Mouse (Mus musculus) hindbrain, embryonic 15.5 days (tissue): ENCODE measurements at regions not wholly inside any gene's neighbourhood (a gene's known extent, or its start where the extent isn't known, plus 50 kb on each side); places are given as distances from the start of the nearest gene placed in this dataset.

ENCODE experiments used
- ATAC-seq: fragments of 200-750 bp; cut with Nextera tagmentation; 2 replicates; pipeline ENCODE4 v1.8.0; 2017; ENCODE audit warnings: low read depth, moderate number of reproducible peaks, moderate TSS enrichment; ENCODE audit not compliant: low FRiP score
- H3K27ac ChIP-seq: fragments of 300-500 bp; sonication (generic); replicated peaks from 2 replicates; pipeline ENCODE4 v1.5.1; 2015; ENCODE audit warnings: mild to moderate bottlenecking, inconsistent platforms
- H3K27me3 ChIP-seq: fragments of 300-500 bp; sonication (generic); 2 replicates; pipeline ENCODE4 v1.6.1; 2015; ENCODE audit warnings: control low read depth, inconsistent platforms
- H3K36me3 ChIP-seq: fragments of 300-500 bp; sonication (generic); 2 replicates; pipeline ENCODE4 v1.6.1; 2015; ENCODE audit warnings: control low read depth, inconsistent platforms
- H3K4me1 ChIP-seq: fragments of 300-500 bp; sonication (generic); replicated peaks from 2 replicates; pipeline ENCODE4 v1.6.1; 2015; ENCODE audit warnings: control low read depth, inconsistent platforms
- H3K4me2 ChIP-seq: fragments of 300-500 bp; sonication (generic); 2 replicates; pipeline ENCODE4 v1.6.1; 2015; ENCODE audit warnings: moderate library complexity, mild to moderate bottlenecking, inconsistent platforms
- H3K4me3 ChIP-seq: fragments of 300-500 bp; sonication (generic); 2 replicates; pipeline ENCODE4 v1.5.1; 2015; ENCODE audit warnings: mild to moderate bottlenecking, inconsistent platforms
- H3K9ac ChIP-seq: fragments of 300-500 bp; sonication (generic); 2 replicates; pipeline ENCODE4 v1.6.1; 2015; ENCODE audit warnings: inconsistent platforms
- H3K9me3 ChIP-seq: fragments of 300-500 bp; sonication (generic); 2 replicates; pipeline ENCODE4 v1.6.1; 2016; ENCODE audit warnings: control low read depth, inconsistent platforms
- WGBS: fragments of 180-500 bp; shearing (Covaris S2); methylation state at CpG from one replicate; pipeline ENCODE4 v1.1.7; 2015; 5-methylcytosine and 5-hydroxymethylcytosine counted together

GRCm38 (mm10) chr4:47697071-47697470 lies 222.6 kb downstream of the Sec61b start:
- 74% methylated on average over 4 of the region's 4 CpGs for WGBS
- Histone ChIP-seq H3K9me3 (no peaks in the 10 kb centered on the region), H3K9ac (no peak overlapping the region)

GRCm38 (mm10) chr4:47698514-47698913 lies 224.1 kb downstream of the Sec61b start:
- H3K4me3 ChIP-seq: no peak overlapping the region

More at GRCm38 (mm10) chr4:47697071-47697470, 222.6 kb downstream of the Sec61b start:
- no peak overlapping the region for H3K4me3 ChIP-seq
- no peak overlapping the region for H3K27ac ChIP-seq
- no peak overlapping the region for H3K4me2 ChIP-seq
- H3K27me3 ChIP-seq: no peaks in the 10 kb centered on the region
- H3K4me1 ChIP-seq: peaks cover 13% of the 10 kb centered on the region; the same call in 1 of the 2 replicates
- H3K36me3 ChIP-seq: no peaks in the 10 kb centered on the region
- no peak for ATAC-seq

GRCm38 (mm10) chr4:47698926-47699325 lies 224.5 kb downstream of the Sec61b start:
- Histone ChIP-seq H3K36me3 (no peaks in the 10 kb centered on the region), H3K27ac (peak overlapping the region; percentile 64), H3K4me1 (peaks cover 13% of the 10 kb centered on the region; the same call in 1 of the 2 replicates), H3K27me3 (no peaks in the 10 kb centered on the region), H3K4me2 (no peak overlapping the region), H3K9me3 (no peaks in the 10 kb centered on the region), H3K4me3 (no peak overlapping the region), H3K9ac (no peak overlapping the region)
- WGBS: 34% methylated on average over 4 of the region's 4 CpGs
- peak; percentile 88 for ATAC-seq

More at GRCm38 (mm10) chr4:47698514-47698913, 224.1 kb downstream of the Sec61b start:
- peaks cover 13% of the 10 kb centered on the region; the same call in 1 of the 2 replicates for H3K4me1 ChIP-seq
- peak overlapping the region; percentile 64 for H3K27ac ChIP-seq
- H3K9ac ChIP-seq: no peak overlapping the region
- no peak overlapping the region for H3K4me2 ChIP-seq
- ATAC-seq: peak; percentile 71
- H3K27me3 ChIP-seq: no peaks in the 10 kb centered on the region
- no peaks in the 10 kb centered on the region for H3K36me3 ChIP-seq
- WGBS: 40% methylated on average over 4 of the region's 4 CpGs
- H3K9me3 ChIP-seq: no peaks in the 10 kb centered on the region

- Histone ChIP-seq H3K4me1 (peaks cover 10% of the 10 kb centered on the region; the same call in 1 of the 2 replicates), H3K27me3 (no peaks in the 10 kb centered on the region), H3K27ac (no peak overlapping the region), H3K36me3 (no peaks in the 10 kb centered on the region), H3K4me2 (no peak overlapping the region), H3K9ac (no peak overlapping the region), H3K9me3 (no peaks in the 10 kb centered on the region), H3K4me3 (no peak overlapping the region)
- no peak for ATAC-seq
- WGBS: 83% methylated on average over 2 of the region's 2 CpGs
Measured at GRCm38 (mm10) chr4:47703501-47703900, 229.0 kb downstream of the Sec61b start.

GRCm38 (mm10) chr4:47704607-47705006 lies 230.1 kb downstream of the Sec61b start:
- WGBS: 86% methylated on average over 4 of the region's 4 CpGs
- Histone ChIP-seq H3K9ac (no peak overlapping the region), H3K9me3 (no peaks in the 10 kb centered on the region), H3K36me3 (no peaks in the 10 kb centered on the region), H3K4me3 (no peak overlapping the region), H3K4me1 (no peaks in the 10 kb centered on the region), H3K27me3 (no peaks in the 10 kb centered on the region), H3K4me2 (no peak overlapping the region), H3K27ac (no peak overlapping the region)
- ATAC-seq: no peak

GRCm38 (mm10) chr4:47707966-47708365 lies 233.5 kb downstream of the Sec61b start:
- Histone ChIP-seq H3K9me3 (no peaks in the 10 kb centered on the region), H3K27me3 (no peaks in the 10 kb centered on the region), H3K9ac (no peak overlapping the region), H3K4me2 (no peak overlapping the region), H3K27ac (no peak overlapping the region), H3K4me3 (no peak overlapping the region), H3K36me3 (no peaks in the 10 kb centered on the region), H3K4me1 (no peaks in the 10 kb centered on the region)
- no peak for ATAC-seq

GRCm38 (mm10) chr4:47713387-47713786 lies 238.9 kb downstream of the Sec61b start:
- no peak overlapping the region for H3K4me3 ChIP-seq

GRCm38 (mm10) chr4:47724331-47725004 lies 250.0 kb downstream of the Sec61b start:
- Histone ChIP-seq H3K27ac (no peak overlapping the region), H3K27me3 (peaks cover 3% of the 10 kb centered on the region; the same call in 1 of the 2 replicates), H3K9me3 (no peaks in the 10 kb centered on the region), H3K36me3 (no peaks in the 10 kb centered on the region), H3K9ac (no peak overlapping the region), H3K4me1 (peaks cover 8% of the 10 kb centered on the region; the same call in 1 of the 2 replicates), H3K4me2 (0 out of 2 replicates have a peak overlapping the region, but pooled peaks have one; percentile 1), H3K4me3 (no peak overlapping the region)
- no peak for ATAC-seq
- WGBS: 10% methylated on average over 8 of the region's 8 CpGs

More at GRCm38 (mm10) chr4:47713387-47713786, 238.9 kb downstream of the Sec61b start:
- Histone ChIP-seq H3K27ac (no peak overlapping the region), H3K36me3 (no peaks in the 10 kb centered on the region), H3K4me1 (no peaks in the 10 kb centered on the region), H3K4me2 (no peak overlapping the region), H3K9me3 (no peaks in the 10 kb centered on the region), H3K27me3 (no peaks in the 10 kb centered on the region), H3K9ac (no peak overlapping the region)
- WGBS: 52% methylated on average over 7 of the region's 7 CpGs
- ATAC-seq: 0 out of 2 replicates have a peak, but pooled peaks have one; percentile 42

- no peak for ATAC-seq
- Histone ChIP-seq H3K36me3 (no peaks in the 10 kb centered on the region), H3K27me3 (peaks cover 3% of the 10 kb centered on the region; the same call in 1 of the 2 replicates), H3K9me3 (no peaks in the 10 kb centered on the region), H3K4me3 (no peak overlapping the region), H3K4me2 (0 out of 2 replicates have a peak overlapping the region, but pooled peaks have one; percentile 1), H3K9ac (no peak overlapping the region), H3K27ac (no peak overlapping the region), H3K4me1 (peaks cover 8% of the 10 kb centered on the region; the same call in 1 of the 2 replicates)
- WGBS: 16% methylated on average over 3 of the region's 3 CpGs
Measured at GRCm38 (mm10) chr4:47725005-47725340, 250.5 kb downstream of the Sec61b start.

- 82% methylated on average over 8 of the region's 8 CpGs for WGBS
- H3K27ac ChIP-seq: no peak overlapping the region
- no peaks in the 10 kb centered on the region for H3K4me1 ChIP-seq
- ATAC-seq: no peak
- no peak overlapping the region for H3K9ac ChIP-seq
- no peak overlapping the region for H3K4me2 ChIP-seq
- H3K4me3 ChIP-seq: no peak overlapping the region
- H3K36me3 ChIP-seq: no peaks in the 10 kb centered on the region
- no peaks in the 10 kb centered on the region for H3K9me3 ChIP-seq
- no peaks in the 10 kb centered on the region for H3K27me3 ChIP-seq
Measured at GRCm38 (mm10) chr4:47746498-47747190, 272.2 kb downstream of the Sec61b start.

- no peaks in the 10 kb centered on the region for H3K27me3 ChIP-seq
- no peak overlapping the region for H3K4me3 ChIP-seq
- H3K4me2 ChIP-seq: no peak overlapping the region
- peak; percentile 83; the same call in 1 of the 2 replicates for ATAC-seq
- no peaks in the 10 kb centered on the region for H3K36me3 ChIP-seq
- no peak overlapping the region for H3K27ac ChIP-seq
- WGBS: 36% methylated on average over 6 of the region's 6 CpGs
- no peaks in the 10 kb centered on the region for H3K9me3 ChIP-seq
- 0 out of 2 replicates have a peak, but pooled peaks cover 8% of the 10 kb centered on the region for H3K4me1 ChIP-seq
- no peak overlapping the region for H3K9ac ChIP-seq
Measured at GRCm38 (mm10) chr4:47772230-47772920, 272.6 kb upstream of the Nr4a3 start.

GRCm38 (mm10) chr4:47774664-47775063 lies 270.3 kb upstream of the Nr4a3 start:
- 89% methylated on average over 5 of the region's 5 CpGs for WGBS
- Histone ChIP-seq H3K27me3 (no peaks in the 10 kb centered on the region), H3K27ac (no peak overlapping the region), H3K36me3 (no peaks in the 10 kb centered on the region), H3K9me3 (no peaks in the 10 kb centered on the region), H3K4me3 (no peak overlapping the region), H3K4me2 (no peak overlapping the region), H3K9ac (no peak overlapping the region), H3K4me1 (0 out of 2 replicates have a peak, but pooled peaks cover 8% of the 10 kb centered on the region)
- no peak for ATAC-seq
